Mouse (Mus musculus) heart, adult 2 months (tissue): ENCODE data around the gene Bmper. TPM values are rescaled to one million over a fixed set of nuclear protein-coding genes. Genes with fewer than 3 reads are reported as not detected.
A peak's percentile ranks its signal among the peaks of the same experiment; 100 is the strongest.

Source experiments
- DNase-seq, 2 experiments: peaks; one replicate each; pipeline ENCODE4 v3.0.0; 2021
- H3K27ac ChIP-seq: fragments of 200-600 bp; 2 replicates; pipeline ENCODE4 v1.8.1; 2022
- H3K27me3 ChIP-seq: fragments of 200-500 bp; 2 replicates; pipeline ENCODE4 v1.6.1; 2012; ENCODE audit warnings: mild to moderate bottlenecking, low read length, inconsistent platforms, mixed read lengths; ENCODE audit not compliant: control insufficient read depth, insufficient read depth
- H3K36me3 ChIP-seq: fragments of 200-500 bp; 2 replicates; pipeline ENCODE4 v1.6.1; 2012; ENCODE audit warnings: low read length, inconsistent platforms; ENCODE audit not compliant: control insufficient read depth, insufficient read depth
- H3K4me1 ChIP-seq: fragments of 200-500 bp; 2 replicates; pipeline ENCODE4 v1.6.1; 2011; ENCODE audit warnings: low read length; ENCODE audit not compliant: control insufficient read depth, insufficient read depth
- H3K4me3 ChIP-seq: fragments of 200-600 bp; 2 replicates; pipeline ENCODE4 v1.8.1; 2022
- H3K79me2 ChIP-seq: fragments of 200-500 bp; replicated peaks from 2 replicates; pipeline ENCODE4 v1.6.1; 2012; ENCODE audit warnings: mild to moderate bottlenecking, inconsistent platforms, low read length, moderate library complexity, mixed read lengths; ENCODE audit not compliant: control insufficient read depth, insufficient read depth
- H3K9ac ChIP-seq: fragments of 200-500 bp; 2 replicates; pipeline ENCODE4 v1.6.1; 2012; ENCODE audit warnings: low read depth, mild to moderate bottlenecking, control low read depth, inconsistent platforms, low read length, mixed read lengths
- CTCF ChIP-seq: fragments of 200-600 bp; IDR thresholded peaks from 2 replicates; pipeline ENCODE4 v1.8.1; 2022; ENCODE audit warnings: antibody characterized with exemption, mild to moderate bottlenecking, moderate library complexity
- EP300 ChIP-seq: fragments of 200-500 bp; IDR thresholded peaks from 2 replicates; pipeline ENCODE4 v1.6.1; 2011; ENCODE audit warnings: low read depth, low read length, control low read depth; ENCODE audit not compliant: insufficient read depth
- POLR2A ChIP-seq: fragments of 200-500 bp; IDR thresholded peaks from 2 replicates; pipeline ENCODE4 v1.6.1; 2011; ENCODE audit warnings: mild to moderate bottlenecking, low read depth, low read length, control low read depth; ENCODE audit not compliant: insufficient read depth
- WGBS: fragments of 180-500 bp; shearing (Covaris S2); methylation state at CpG from one replicate; pipeline ENCODE4 v1.1.7; 2018; 5-methylcytosine and 5-hydroxymethylcytosine counted together
- intact Hi-C: fragments of 180-260 bp; cut with DNase I; formaldehyde crosslinking; loops from one replicate; pipeline ENCODE4 v1.15.1; 2025
- polyA plus RNA-seq: library from polyadenylated mRNA; depleted of rRNA; stranded (reverse); fragments of >200 nt; gene quantifications from 2 replicates; pipeline ENCODE4 v1.2.3, GENCODE M21; 2012
- total RNA-seq, 2 experiments: library from RNA; stranded (reverse); gene quantifications; 2 replicates each; pipeline ENCODE4 v1.2.3; 2021

The Bmper gene
- total and polyA plus RNA-seq, 3 experiments, result 1.9 to 4.3 (median 2.6) TPM

DNA sequence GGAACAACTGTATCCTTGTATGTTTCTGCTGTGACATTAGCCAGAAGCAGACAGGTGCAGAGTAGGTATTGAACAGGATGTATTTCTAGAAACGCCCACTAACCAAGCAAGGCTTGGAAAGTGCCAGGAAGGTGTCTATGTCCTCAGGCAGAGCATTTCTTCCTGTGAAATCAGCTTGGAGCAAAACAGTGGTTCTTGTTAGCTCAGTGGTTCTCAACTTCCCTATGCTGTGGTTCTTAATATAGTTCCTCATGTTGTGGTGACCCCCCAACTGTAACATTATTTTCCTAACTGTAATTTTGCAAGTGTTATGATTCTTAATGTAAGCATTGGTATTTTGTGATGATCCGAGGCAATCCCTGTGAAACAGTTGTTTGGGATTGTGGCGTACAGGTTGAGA lies 70.7 kb downstream of the Bmper start:
- no peak for TF ChIP-seq CTCF
- no peak for TF ChIP-seq EP300
- TF ChIP-seq POLR2A, result no peak
- intact Hi-C loops, result no loop called here
- Histone ChIP-seq H3K4me1 (no peaks in the 10 kb centered on the region), H3K27ac (no peak overlapping the region), H3K36me3 (no peaks in the 10 kb centered on the region), H3K79me2 (no peaks in the 10 kb centered on the region), H3K9ac (no peak overlapping the region), H3K4me3 (no peak overlapping the region), H3K27me3 (no peaks in the 10 kb centered on the region)
- no peak for DNase-seq
- 89% methylated on average over 3 of the region's 3 CpGs for WGBS

DNA sequence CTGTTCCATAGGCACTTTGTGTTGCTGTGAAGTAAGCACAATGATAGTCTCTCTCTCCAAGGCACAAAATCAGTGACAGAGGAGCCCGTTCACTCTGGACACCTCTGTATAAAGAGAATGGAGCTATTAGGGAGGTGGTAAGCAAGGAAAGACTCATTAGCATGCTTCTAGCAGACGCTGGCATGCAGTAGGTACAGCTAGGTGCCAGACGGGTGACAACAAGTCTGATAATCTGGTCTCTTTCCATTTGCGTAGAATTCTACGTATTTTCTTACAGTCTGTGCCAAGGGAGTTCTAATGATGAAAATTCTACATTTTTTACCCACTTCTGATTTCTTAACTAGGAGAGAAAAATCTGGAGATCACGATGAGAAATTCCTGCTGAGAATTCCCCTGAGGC lies 72.7 kb downstream of the Bmper start:
- DNase-seq, result no peak
- TF ChIP-seq EP300 (no peak), POLR2A (no peak), CTCF (no peak)
- 66% methylated on average over 6 of the region's 6 CpGs for WGBS
- H3K9ac ChIP-seq, result no peak overlapping the region
- H3K27ac ChIP-seq, result no peak overlapping the region
- no peaks in the 10 kb centered on the region for H3K36me3 ChIP-seq
- no peaks in the 10 kb centered on the region for H3K79me2 ChIP-seq
- no peaks in the 10 kb centered on the region for H3K4me1 ChIP-seq
- no peak overlapping the region for H3K4me3 ChIP-seq
- intact Hi-C loops, result no loop called here
- no peaks in the 10 kb centered on the region for H3K27me3 ChIP-seq

DNA sequence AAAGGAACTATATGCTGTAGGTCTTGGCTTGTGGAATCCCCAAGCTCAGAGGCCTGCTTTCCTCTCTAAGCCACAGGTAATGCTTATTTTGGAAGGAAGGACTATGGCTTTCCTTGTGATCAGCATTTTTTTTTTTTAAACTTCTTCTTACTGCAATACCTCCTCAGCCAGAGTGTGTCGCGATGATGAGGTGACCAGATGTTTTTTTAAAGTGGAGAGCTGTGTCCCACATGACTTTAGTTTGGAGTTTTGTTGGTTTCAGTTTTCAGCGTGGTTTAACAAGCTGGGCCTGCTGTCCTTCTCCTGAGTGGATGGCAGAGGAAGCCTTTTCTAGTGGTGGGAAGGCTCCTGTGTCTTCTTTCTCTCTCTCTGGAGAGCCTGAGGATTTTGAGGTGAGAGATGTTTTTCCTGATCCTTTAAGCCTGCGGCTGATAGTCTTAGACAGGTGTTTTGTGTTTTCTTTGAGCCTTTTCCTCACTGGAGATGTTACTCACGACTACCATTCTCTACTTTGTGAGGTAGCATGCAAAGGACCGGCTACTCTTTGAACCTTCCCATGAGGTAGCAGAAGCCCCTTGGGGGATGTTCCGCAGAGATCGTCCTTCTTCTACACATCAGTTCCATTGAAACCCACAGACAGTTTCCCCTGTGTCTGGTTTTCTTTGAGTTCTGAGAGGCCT lies 74.8 kb downstream of the Bmper start:
- DNase-seq, result no peak
- intact Hi-C loops, result no loop called here
- Histone ChIP-seq H3K4me1 (no peaks in the 10 kb centered on the region), H3K79me2 (no peaks in the 10 kb centered on the region), H3K36me3 (no peaks in the 10 kb centered on the region), H3K27me3 (no peaks in the 10 kb centered on the region), H3K9ac (no peak overlapping the region), H3K4me3 (no peak overlapping the region), H3K27ac (no peak overlapping the region)
- no peak for TF ChIP-seq CTCF
- TF ChIP-seq POLR2A, result no peak
- no peak for TF ChIP-seq EP300
- 78% methylated on average over 8 of the region's 8 CpGs for WGBS

DNA sequence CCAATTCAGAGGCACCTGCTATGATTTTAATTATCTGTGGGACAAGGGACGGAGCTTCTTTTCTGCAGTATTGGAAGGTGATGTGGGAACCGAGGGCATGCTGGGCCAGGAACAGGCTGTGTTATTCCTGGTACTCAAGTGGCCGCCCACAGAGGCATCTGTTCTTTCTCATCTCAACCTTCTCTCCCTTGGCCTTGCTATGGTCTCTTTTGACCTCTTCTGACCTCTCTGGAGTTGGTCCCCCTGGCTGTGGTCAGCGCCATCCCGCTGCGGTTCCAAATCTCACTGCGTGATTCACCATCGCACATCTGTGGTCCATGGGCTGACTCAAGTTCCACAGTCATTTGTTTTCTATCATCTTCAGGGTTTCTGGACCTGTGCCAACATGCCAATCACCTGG lies 77.5 kb downstream of the Bmper start:
- intact Hi-C loops, result no loop called here
- 46% methylated on average over 8 of the region's 8 CpGs for WGBS

DNA sequence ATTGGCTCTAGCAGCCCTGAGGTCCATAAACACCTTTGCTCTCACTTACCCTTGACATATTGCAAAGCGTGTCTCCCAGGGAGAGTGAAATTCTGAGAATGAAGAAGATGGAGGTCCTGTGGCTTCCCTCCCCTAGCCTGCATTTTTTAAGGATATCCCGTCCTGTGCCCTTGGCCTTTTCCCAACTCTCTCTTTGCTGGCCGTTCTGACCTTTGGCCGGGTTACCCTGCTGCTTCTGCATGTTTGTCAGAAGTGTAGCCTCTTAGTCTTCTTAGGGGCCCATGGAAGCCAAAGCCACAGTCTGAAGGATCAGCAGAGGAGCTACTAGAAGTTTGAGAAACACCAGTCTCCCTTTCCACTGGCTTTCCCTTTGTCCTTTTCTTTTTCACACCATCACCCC lies 82.8 kb downstream of the Bmper start:
- H3K4me1 ChIP-seq, result no peaks in the 10 kb centered on the region
- intact Hi-C loops, result no loop called here
- H3K79me2 ChIP-seq, result no peaks in the 10 kb centered on the region
- H3K27ac ChIP-seq, result no peak overlapping the region
- TF ChIP-seq EP300, result no peak
- TF ChIP-seq CTCF, result no peak
- no peak for TF ChIP-seq POLR2A
- no peaks in the 10 kb centered on the region for H3K36me3 ChIP-seq
- no peaks in the 10 kb centered on the region for H3K27me3 ChIP-seq
- H3K4me3 ChIP-seq, result no peak overlapping the region
- DNase-seq, result no peak
- WGBS, result 55% methylated on average over 4 of the region's 4 CpGs
- H3K9ac ChIP-seq, result no peak overlapping the region

More for the DNA sequence above, 77.5 kb downstream of the Bmper start:
- Histone ChIP-seq H3K27ac (no peak overlapping the region), H3K4me1 (no peaks in the 10 kb centered on the region), H3K9ac (no peak overlapping the region), H3K4me3 (no peak overlapping the region), H3K36me3 (no peaks in the 10 kb centered on the region), H3K27me3 (no peaks in the 10 kb centered on the region), H3K79me2 (no peaks in the 10 kb centered on the region)
- peak; percentile 44 to 55 for DNase-seq
- TF ChIP-seq CTCF, result no peak
- TF ChIP-seq EP300, result 0 out of 2 replicates have a peak, but pooled peaks have one; percentile 31

DNA sequence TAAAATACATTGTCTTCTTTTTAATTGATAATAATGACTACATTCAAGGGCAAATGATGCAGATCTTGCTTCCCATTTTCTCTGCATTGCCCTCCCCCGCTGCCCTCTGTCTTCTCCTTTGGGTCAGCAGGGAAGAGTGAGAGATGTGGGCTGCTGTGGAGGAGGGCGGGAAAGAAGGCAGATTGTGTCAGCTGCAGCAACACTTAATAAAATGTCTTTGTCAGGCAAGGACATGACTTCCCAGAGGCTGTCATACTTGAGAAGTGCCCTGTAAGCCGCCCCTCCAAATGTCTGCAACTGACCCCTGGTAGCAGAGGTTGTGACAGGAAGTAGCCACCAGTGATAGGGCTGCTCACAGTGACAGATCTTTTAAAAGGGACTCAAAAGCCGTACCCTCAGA lies 83.3 kb downstream of the Bmper start:
- Histone ChIP-seq H3K4me3 (no peak overlapping the region), H3K27me3 (no peaks in the 10 kb centered on the region), H3K27ac (no peak overlapping the region), H3K36me3 (no peaks in the 10 kb centered on the region), H3K79me2 (no peaks in the 10 kb centered on the region), H3K4me1 (no peaks in the 10 kb centered on the region), H3K9ac (no peak overlapping the region)
- TF ChIP-seq POLR2A (no peak), EP300 (no peak), CTCF (no peak)
- WGBS, result 65% methylated on average over 4 of the region's 4 CpGs
- intact Hi-C loops, result no loop called here
- DNase-seq, result no peak
